Mouse (Mus musculus) lung, adult 18-20 months (tissue): ENCODE results near the gene Synpo2.
"Not testable (repeated sequence)": the region's sequence is repeated elsewhere in the genome, so short reads cannot be mapped to it uniquely, and the experiment has no call there.

Experiments
- DNase-seq, 2 experiments: peaks; one replicate each; pipeline ENCODE4 v3.0.0; 2022; ENCODE audit warnings: mixed read lengths in 2 of 2

Synpo2 gene

GRCm38 (mm10) chr3:123128781-123129180, 107.2 kb downstream of the Synpo2 start:
- DNase-seq = peak; percentile 35 to 61

- DNase-seq = no peak
Observed at GRCm38 (mm10) chr3:123128091-123128490, 107.9 kb downstream of the Synpo2 start.

- DNase-seq = not testable (repeated sequence)
Observed at GRCm38 (mm10) chr3:123126741-123127140, 109.2 kb downstream of the Synpo2 start.

- DNase-seq = no peak
Observed at GRCm38 (mm10) chr3:123123817-123124216, 112.1 kb downstream of the Synpo2 start.

GRCm38 (mm10) chr3:123122151-123123030, 113.6 kb downstream of the Synpo2 start:
- DNase-seq = peak in 1 of 2 experiments; percentile 15

GRCm38 (mm10) chr3:123116903-123117302, 119.0 kb downstream of the Synpo2 start:
- DNase-seq = peak in 1 of 2 experiments; percentile 13

GRCm38 (mm10) chr3:123115770-123116527, 120.0 kb downstream of the Synpo2 start:
- no peak for DNase-seq

- no peak for DNase-seq
Observed at GRCm38 (mm10) chr3:123114001-123114635, 121.8 kb downstream of the Synpo2 start.

GRCm38 (mm10) chr3:123112781-123113180, 123.2 kb downstream of the Synpo2 start:
- DNase-seq = no peak

GRCm38 (mm10) chr3:123111071-123111711, 124.8 kb downstream of the Synpo2 start:
- DNase-seq = no peak

GRCm38 (mm10) chr3:123107830-123108549, 128.0 kb downstream of the Synpo2 start:
- no peak for DNase-seq

- no peak for DNase-seq
Observed at GRCm38 (mm10) chr3:123104325-123104724, 131.6 kb downstream of the Synpo2 start.

GRCm38 (mm10) chr3:123103151-123103860, 132.6 kb downstream of the Synpo2 start:
- peak; percentile 66 to 68 for DNase-seq

GRCm38 (mm10) chr3:123101761-123102160, 134.2 kb downstream of the Synpo2 start:
- DNase-seq = no peak

GRCm38 (mm10) chr3:123095111-123095510, 140.8 kb downstream of the Synpo2 start:
- no peak for DNase-seq

GRCm38 (mm10) chr3:123093640-123094361, 142.1 kb downstream of the Synpo2 start:
- no peak for DNase-seq

GRCm38 (mm10) chr3:123092913-123093639, 142.9 kb downstream of the Synpo2 start:
- no peak for DNase-seq

- DNase-seq = peak; percentile 64 to 77
Observed at GRCm38 (mm10) chr3:123092442-123092841, 143.5 kb downstream of the Synpo2 start.

GRCm38 (mm10) chr3:123089297-123090020, 146.5 kb downstream of the Synpo2 start:
- DNase-seq = no peak
